Mouse (Mus musculus): ENCODE data around the gene Mocs1.
"Not testable (repeated sequence)": the region's sequence is repeated elsewhere in the genome, so short reads cannot be mapped to it uniquely, and the experiment has no call there.

The Mocs1 gene

DNA sequence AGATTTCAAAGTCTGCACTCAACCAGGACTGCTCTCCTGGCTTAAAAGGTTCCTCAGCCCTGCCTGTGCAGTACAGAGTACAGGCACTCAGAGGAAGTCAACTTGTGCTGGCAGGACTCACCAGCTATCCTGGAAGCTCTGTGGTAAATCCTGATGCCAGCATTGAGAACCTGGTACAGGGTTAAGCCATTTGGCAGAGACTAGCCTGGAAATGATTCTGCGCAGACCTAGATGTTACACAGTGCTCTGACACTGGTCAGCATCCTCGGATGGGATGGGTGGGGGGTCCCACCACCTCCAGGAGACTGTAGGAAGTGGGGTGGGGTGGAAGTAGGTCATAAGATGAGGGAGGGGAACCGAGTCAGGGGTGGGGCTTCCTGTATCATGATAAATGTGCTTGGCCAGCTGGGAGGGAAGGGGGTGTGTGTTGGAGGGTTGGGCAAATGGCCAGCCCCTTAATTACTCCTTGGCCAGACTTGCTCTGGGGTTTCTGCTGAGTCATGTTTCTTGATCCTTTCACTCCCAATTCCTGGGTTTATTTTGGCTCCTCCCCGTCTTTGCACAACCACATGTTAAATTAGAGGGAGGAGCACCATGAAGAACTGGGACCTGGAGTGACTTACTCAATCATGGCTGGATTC is 4.0 kb downstream of the Mocs1 start:
- DNase-seq (ENCODE audit: low read depth, low spot score) = peak; percentile 72

DNA sequence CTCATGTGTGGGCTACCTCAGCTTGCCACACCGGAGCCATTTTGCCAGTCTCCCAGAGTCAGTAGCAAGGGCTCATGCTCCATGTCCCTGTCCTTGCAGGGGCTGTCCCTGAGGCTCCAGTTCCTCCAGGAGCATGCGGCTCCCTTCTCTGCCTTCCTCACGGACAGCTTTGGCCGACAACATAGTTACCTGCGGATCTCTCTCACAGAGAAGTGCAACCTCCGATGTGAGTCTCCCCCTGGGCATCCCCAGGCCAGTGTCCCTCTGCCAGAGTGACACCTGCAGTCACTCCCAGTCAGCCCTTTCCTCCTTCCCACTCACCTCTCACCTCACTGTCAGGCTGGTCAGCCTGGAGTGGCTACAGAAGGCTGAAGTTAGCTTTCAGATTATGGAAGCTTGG is 4.9 kb downstream of the Mocs1 start:
- DNase-seq (ENCODE audit: low read depth, low spot score) = no peak

DNA sequence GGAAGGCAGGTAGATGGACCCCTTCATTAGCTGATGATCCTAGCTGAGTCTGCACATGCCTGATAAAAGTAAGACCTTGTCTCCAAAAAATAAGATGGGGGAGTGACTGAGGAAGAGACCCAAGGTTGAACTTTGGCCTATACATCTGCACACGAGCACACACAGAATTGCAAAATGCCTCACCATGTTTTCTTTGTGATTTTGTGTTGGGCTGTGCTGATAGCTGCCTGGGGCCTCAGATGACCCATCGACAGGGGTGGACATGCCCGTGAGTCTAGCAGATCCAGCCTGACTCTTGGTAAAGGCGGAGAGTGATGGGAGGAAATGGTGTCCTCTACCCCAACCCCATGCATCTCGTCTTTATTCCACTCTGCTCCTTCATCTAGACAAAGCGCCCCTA is 6.1 kb downstream of the Mocs1 start:
- DNase-seq (ENCODE audit: low read depth, low spot score) = no peak

DNA sequence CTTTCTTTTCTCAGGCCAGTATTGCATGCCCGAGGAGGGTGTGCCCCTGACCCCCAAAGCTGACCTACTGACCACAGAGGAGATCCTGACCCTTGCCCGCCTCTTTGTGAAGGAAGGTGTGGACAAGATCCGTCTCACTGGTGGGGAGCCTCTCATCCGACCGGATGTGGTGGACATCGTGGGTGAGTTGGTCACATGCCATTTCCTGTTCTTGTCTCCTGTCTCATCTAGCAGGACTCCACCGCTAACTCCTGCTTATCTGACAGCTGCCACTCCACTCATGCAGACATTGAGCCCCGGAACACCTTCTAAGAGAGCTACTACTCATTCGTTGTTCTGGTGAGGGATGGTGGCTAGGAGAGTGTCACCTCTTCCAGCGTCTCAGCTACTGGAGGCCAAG is 6.9 kb downstream of the Mocs1 start:
- no peak for DNase-seq (ENCODE audit: low read depth, low spot score)

DNA sequence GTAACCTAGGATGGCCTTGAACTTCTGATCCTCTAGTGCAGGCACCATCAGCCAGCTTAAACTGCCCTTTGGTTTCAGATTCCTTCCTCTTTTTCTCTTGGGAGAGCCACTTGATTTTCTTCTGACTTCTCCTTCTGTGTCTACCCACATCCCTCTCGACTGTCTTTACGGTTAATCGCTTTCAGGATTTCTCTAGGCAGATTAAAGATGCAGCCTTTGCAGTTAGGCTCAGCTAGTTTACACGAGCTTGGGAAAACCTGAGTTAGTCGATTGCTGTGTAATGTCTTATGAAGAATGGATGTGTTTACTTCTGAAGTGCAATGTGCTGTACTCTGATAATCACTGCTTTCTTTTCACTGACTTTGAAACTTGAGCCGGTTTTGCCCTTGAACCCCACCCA is 8.5 kb downstream of the Mocs1 start:
- no peak for DNase-seq (ENCODE audit: low read depth, low spot score)

GRCm38 (mm10) chr17:49437306-49437705 is 9.1 kb downstream of the Mocs1 start:
- not testable (repeated sequence) for DNase-seq (ENCODE audit: low read depth, low spot score)

- no peak for DNase-seq (ENCODE audit: low read depth, low spot score)
Observed at GRCm38 (mm10) chr17:49438822-49439574, 10.8 kb downstream of the Mocs1 start.

DNA sequence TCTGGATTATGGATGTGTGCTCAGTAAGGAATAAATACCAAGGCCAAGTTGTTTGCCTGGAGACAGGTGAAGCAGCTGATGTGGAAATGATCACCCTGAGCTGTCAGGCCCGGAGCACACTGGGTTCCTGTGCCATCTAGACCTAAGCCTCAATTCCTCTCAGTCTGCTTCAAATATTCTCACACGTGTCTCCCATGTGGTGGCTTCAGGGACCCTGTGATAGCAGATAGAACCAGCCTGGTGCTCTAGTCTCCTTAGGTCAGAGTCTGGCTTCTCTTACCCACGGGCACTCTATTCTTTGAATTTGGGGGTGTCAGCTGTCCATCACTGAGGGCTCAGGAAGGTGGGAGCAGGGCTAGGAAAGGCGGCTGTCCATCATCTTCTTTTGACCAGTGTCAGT is 11.5 kb downstream of the Mocs1 start:
- no peak for DNase-seq (ENCODE audit: low read depth, low spot score)

DNA sequence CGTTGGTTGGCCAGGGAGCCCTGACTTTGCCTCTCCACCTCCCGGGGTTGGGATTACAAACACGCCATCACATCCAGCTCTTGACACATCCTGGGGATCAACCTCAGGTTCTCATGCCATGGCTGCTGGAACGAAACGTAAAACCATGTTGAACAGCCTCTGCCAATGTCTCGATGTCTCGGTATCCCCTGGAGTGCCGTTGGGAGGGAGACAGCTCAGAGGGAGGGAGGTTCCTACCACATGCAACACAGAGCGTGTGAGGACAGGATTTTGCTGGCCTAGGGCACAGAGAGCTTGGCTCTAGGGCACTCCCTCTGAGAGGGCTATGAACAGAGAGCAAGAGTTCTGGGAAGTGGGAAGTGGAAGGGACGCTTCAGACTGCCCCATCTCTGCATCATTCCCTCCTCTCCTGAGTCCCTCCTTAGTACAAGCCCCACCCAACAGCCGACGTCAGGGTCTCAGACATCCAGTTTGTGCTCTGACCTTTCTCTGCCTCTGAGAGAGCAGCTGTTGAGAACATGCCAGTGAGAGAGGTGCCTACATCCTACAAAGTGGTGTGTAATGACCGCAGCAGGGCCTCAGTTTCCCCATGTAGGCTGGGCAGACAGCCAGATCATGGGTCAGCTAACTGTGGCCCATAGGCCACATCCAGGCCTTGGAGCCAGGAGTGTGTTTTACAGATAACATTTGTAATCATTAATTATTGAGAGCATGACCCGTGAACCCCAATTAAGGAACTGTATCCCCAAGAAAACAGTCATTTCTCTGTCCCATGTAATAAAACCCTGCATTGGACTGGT is 12.4 kb downstream of the Mocs1 start:
- DNase-seq (ENCODE audit: low read depth, low spot score) = no peak

GRCm38 (mm10) chr17:49442841-49443240 is 14.7 kb downstream of the Mocs1 start:
- not testable (repeated sequence) for DNase-seq (ENCODE audit: low read depth, low spot score)

DNA sequence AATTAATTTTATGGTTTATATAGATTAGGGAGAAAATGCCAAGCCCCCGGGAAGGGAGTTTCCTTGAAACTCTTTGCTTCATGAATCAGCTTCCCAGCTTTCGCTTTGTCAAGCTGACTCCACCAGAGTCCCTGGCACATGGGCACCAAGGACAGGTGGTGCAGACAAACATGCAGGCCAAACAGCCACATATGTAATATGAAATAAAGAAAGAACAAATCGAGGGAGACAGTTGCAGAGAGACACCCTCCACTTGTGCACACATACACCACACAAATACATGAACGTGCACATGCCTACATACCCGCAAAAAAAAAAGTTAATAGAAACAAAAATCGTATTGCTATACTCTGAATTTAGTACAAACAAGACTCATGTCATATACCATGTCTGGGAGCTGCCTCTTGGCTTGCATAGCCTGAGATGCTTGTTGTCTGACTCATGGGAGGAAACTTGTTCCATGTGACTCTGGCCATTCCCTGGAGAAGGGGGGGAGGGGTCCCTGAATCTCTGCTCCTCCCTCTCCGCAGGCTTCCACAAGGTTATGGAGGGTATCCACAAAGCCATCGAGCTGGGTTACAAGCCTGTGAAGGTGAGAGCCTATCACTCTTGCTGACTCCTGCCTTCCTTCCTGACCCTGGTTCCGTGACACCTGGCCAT is 20.5 kb downstream of the Mocs1 start:
- DNase-seq (ENCODE audit: low read depth, low spot score) = no peak

GRCm38 (mm10) chr17:49449230-49449608 is 21.1 kb downstream of the Mocs1 start:
- DNase-seq (ENCODE audit: low read depth, low spot score) = no peak

DNA sequence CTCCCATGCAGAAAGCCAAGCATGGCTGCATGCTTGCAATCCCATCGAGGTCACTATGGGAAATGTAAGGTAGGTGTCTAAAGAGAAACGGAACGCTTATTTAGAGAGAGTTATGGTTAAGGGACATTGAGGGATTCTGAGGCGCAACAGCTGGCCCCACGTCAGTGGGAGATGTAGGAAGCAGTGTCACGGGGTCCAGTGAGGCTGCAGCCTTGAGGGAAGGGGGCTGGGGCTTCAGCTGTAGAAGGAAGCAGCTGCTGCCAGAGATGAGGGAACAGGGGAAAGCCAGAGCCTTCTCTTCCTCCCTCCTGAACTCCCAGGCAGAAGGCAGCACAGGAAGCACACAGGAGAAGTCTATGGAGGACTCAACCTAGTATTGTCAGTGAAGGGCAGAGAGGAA is 22.8 kb downstream of the Mocs1 start:
- no peak for DNase-seq (ENCODE audit: low read depth, low spot score)

DNA sequence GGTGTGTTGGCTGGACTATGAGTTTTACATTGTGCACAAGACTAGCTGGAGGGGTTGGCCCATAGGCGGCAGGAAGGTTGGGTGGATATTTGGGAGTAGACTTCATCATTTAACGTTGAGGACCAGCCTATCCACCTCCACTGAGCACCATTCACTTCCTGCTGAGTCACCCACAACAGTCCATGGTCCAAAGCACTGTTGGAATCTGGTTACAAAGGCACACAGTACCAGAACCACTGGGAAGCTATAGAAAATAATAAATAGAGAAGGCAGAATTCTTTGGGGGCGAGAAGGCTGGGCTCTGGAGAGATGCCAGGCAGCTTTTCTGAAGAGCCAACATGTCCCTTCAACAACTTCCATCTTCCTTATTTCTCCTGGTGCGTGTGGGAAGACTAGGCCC is 28.2 kb downstream of the Mocs1 start:
- DNase-seq (ENCODE audit: low read depth, low spot score) = no peak

GRCm38 (mm10) chr17:49457833-49458232 is 29.7 kb downstream of the Mocs1 start:
- no peak for DNase-seq (ENCODE audit: low read depth, low spot score)

DNA sequence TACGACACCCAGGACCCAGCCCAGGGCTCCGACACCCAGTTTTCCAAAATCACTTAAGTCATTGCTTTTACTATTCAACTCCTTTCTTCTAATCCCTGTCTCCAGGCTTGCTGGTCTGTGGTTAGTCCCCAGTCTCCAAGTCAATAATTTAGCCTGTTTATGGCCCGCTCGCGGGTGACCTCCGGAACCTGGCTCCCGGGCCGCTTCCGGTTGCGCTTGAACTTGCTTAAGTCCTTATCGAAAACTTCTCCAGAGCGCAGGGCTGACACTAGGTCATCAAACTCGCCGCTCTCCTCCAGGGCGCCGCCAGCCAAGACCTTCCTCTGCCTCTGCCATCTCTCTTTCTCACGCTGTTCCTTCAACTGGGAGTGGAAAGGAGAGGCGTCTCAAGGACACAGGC is 30.2 kb downstream of the Mocs1 start:
- no peak for DNase-seq (ENCODE audit: low read depth, low spot score)

- no peak for DNase-seq (ENCODE audit: low read depth, low spot score)
Observed at GRCm38 (mm10) chr17:49464884-49465283, 36.7 kb downstream of the Mocs1 start.

- peak; percentile 40 for DNase-seq (ENCODE audit: low read depth, low spot score)
Observed at GRCm38 (mm10) chr17:49468223-49468622, 40.1 kb downstream of the Mocs1 start.

DNA sequence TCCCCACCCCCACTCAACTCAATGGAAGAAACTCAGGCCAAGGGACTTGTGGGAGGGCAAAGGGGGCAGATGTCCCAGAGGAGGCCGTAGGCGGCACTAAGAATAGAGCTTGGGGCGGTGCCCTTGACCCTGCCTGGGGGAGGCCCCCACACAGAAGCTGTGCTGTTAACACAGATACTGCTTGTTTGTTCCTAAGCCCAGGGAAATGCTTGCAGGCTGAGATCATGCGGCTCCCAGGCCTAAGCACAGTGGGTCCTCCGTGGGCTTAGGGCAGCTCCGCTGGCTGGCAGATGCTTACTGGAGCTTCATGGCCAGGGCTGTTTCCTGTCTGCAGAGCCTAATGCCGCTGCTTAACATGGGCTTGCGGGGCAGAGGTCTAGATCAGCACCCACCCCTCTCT is 44.5 kb downstream of the Mocs1 start:
- no peak for DNase-seq (ENCODE audit: low read depth, low spot score)

GRCm38 (mm10) chr17:49474051-49474450 is 45.9 kb downstream of the Mocs1 start:
- no peak for DNase-seq (ENCODE audit: low read depth, low spot score)

DNA sequence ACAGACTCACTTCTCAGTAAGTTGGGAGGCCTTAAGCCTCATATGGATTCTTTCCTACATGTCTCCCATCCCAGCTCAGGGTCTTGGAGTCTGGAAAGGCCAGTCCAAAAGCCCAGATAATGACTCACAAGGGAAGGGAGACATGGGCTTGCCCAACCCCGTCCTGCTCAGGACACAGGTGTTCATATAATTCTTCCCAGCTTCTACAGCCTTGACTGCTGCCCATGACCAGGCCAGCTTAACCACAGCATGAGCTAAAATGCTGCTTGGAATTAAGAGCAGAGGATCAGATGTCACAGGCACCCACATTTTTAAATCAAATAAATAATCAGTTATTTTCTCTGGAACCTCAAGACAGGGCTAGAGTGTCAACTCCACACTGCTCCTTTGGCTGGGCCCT is 47.0 kb downstream of the Mocs1 start:
- no peak for DNase-seq (ENCODE audit: low read depth, low spot score)

DNA sequence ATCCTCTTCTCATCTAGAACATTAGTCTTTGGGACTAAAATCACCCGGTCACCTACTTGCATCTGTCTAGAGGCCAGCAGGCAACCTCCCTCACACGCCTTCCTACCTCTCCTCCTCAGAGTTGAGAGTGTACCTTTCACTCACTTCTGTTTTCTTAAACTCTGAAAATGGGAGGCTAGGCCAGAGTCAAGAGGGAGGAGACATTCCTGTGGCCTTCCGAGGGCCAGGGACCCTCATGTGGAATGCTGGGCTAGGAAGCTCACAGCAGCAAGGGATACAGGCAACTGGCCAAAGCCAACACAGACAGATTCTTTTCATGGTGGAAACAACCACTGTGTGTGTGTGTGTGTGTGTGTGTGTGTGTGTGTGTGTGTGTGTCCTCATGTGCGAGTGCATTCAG is 49.2 kb downstream of the Mocs1 start:
- no peak for DNase-seq (ENCODE audit: low read depth, low spot score)
